Mouse (Mus musculus): ENCODE measurements around the gene Zfp266.
A peak's percentile ranks its signal among the peaks of the same experiment; 100 is the strongest.

The Zfp266 gene

GRCm38 (mm10) chr9:20492527-20493233, 28.5 kb downstream of the Zfp266 start, which contains the start of gene Zfp426:
Gene Zfp426 (minus strand): TSS chr9:20492746.
- peak; percentile 96 for DNase-seq (ENCODE audit: low read depth)

- no peak for DNase-seq (ENCODE audit: low read depth)
Observed at GRCm38 (mm10) chr9:20491858-20492526, 29.2 kb downstream of the Zfp266 start.

GRCm38 (mm10) chr9:20489536-20489935, 31.7 kb downstream of the Zfp266 start:
- DNase-seq (ENCODE audit: low read depth) = no peak

GRCm38 (mm10) chr9:20479396-20479795, 41.8 kb downstream of the Zfp266 start:
- DNase-seq (ENCODE audit: low read depth) = no peak

- no peak for DNase-seq (ENCODE audit: low read depth)
Observed at GRCm38 (mm10) chr9:20476632-20477031, 44.6 kb downstream of the Zfp266 start.

- DNase-seq (ENCODE audit: low read depth) = peak; percentile 89
Observed at GRCm38 (mm10) chr9:20466761-20467442, 54.3 kb downstream of the Zfp266 start.

- DNase-seq (ENCODE audit: low read depth) = peak; percentile 91
Observed at GRCm38 (mm10) chr9:20459377-20460317, 61.6 kb downstream of the Zfp266 start, which contains the start of gene Zfp26. Gene Zfp26 (minus strand): TSS chr9:20460162.

- no peak for DNase-seq (ENCODE audit: low read depth)
Observed at GRCm38 (mm10) chr9:20453647-20454046, 67.6 kb downstream of the Zfp266 start.

- no peak for DNase-seq (ENCODE audit: low read depth)
Observed at GRCm38 (mm10) chr9:20451493-20451892, 69.7 kb downstream of the Zfp266 start.

Measured in induced T-regulatory cell, adult 2 months (primary cell).